Mouse (Mus musculus): ENCODE data around the gene Sprr4.
"Not testable (repeated sequence)": the region's sequence is repeated elsewhere in the genome, so short reads cannot be mapped to it uniquely, and the experiment has no call there.

Sprr4 gene

GRCm38 (mm10) chr3:92500393-92500792, at the start of gene Sprr4:
Gene Sprr4, minus strand, starts transcription at chr3:92500493.
- DNase-seq (ENCODE audit: low spot score in 2 of 2): no peak

GRCm38 (mm10) chr3:92534411-92534810, 34.1 kb upstream of the Sprr4 start, which contains the start of gene 2310046K23Rik:
Gene 2310046K23Rik, minus strand, starts transcription at chr3:92534511.
- DNase-seq (ENCODE audit: low spot score in 2 of 2): no peak

GRCm38 (mm10) chr3:92512325-92512724, 12.0 kb upstream of the Sprr4 start:
- DNase-seq (ENCODE audit: low spot score in 2 of 2): no peak

GRCm38 (mm10) chr3:92510786-92511185, 10.5 kb upstream of the Sprr4 start:
- DNase-seq (ENCODE audit: low spot score in 2 of 2): no peak

- DNase-seq (ENCODE audit: low spot score in 2 of 2): no peak
Observed at GRCm38 (mm10) chr3:92508185-92508584, 7.9 kb upstream of the Sprr4 start.

- no peak for DNase-seq (ENCODE audit: low spot score in 2 of 2)
Observed at GRCm38 (mm10) chr3:92503528-92503927, 3.2 kb upstream of the Sprr4 start.

GRCm38 (mm10) chr3:92490262-92490661, 10.0 kb downstream of the Sprr4 start:
- DNase-seq (ENCODE audit: low spot score in 2 of 2): not testable (repeated sequence)

- DNase-seq (ENCODE audit: low spot score in 2 of 2): no peak
Observed at GRCm38 (mm10) chr3:92486307-92486706, 14.0 kb downstream of the Sprr4 start.

GRCm38 (mm10) chr3:92485863-92486262, 14.4 kb downstream of the Sprr4 start, which contains the start of gene Sprr1a:
Gene Sprr1a, minus strand, starts transcription at chr3:92485895.
- DNase-seq (ENCODE audit: low spot score in 2 of 2): no peak

- not testable (repeated sequence) for DNase-seq (ENCODE audit: low spot score in 2 of 2)
Observed at GRCm38 (mm10) chr3:92481249-92481648, 19.0 kb downstream of the Sprr4 start.

GRCm38 (mm10) chr3:92470111-92470510, 30.2 kb downstream of the Sprr4 start:
- no peak for DNase-seq (ENCODE audit: low spot score in 2 of 2)

- no peak for DNase-seq (ENCODE audit: low spot score in 2 of 2)
Observed at GRCm38 (mm10) chr3:92467424-92467823, 32.9 kb downstream of the Sprr4 start.

- no peak for DNase-seq (ENCODE audit: low spot score in 2 of 2)
Observed at GRCm38 (mm10) chr3:92466576-92466975, 33.7 kb downstream of the Sprr4 start.

GRCm38 (mm10) chr3:92458620-92459019, 41.7 kb downstream of the Sprr4 start, which contains the start of gene Sprr3:
Gene Sprr3, minus strand, starts transcription at chr3:92458720.
- no peak for DNase-seq (ENCODE audit: low spot score in 2 of 2)

GRCm38 (mm10) chr3:92455151-92455550, 45.1 kb downstream of the Sprr4 start:
- no peak for DNase-seq (ENCODE audit: low spot score in 2 of 2)

Data from frontal cortex, postnatal 25 days (tissue).